Mouse (Mus musculus) T-cell, adult 2 months (primary cell): ENCODE data around the gene Dlk2.

Experiments
- DNase-seq: peaks from one replicate; pipeline ENCODE4 v3.0.0; 2022; ENCODE audit warnings: low spot score

The Dlk2 gene

DNA sequence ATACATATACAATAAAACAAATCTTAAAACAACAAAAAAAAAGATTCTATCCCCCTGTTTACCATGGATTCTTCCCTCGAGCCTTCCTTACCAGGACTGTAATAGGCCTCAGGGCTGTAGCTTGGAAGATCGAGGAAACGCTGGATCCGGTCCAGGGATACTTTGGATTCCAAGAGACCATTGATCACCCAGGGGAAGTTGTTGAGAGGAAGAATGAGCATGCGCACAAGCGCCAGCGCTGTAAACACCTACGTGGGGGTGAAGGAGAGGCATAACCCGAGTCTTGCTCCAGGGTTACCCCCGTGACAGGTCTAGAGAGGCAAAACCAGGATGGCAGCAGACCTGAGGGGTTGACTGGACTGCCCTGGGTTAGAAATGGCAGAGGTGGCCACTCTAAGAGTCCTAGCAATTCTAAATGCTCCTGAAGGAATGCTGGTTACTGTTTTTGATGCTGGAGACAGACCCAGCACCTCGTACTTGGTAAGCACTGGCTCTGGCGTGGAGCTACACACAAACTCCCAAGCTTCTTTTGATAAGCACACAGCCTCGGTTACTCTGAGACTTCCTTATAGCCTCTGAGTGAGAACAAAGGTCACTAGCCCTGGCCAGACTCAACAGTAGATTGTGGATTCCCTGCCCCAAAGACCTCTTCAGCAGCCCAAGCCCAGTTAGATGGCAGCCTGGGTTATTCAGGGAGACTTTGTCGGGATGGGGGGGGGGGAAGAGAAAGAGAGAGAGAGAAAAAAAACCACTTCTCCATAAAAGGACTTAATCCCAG lies 25.0 kb downstream of the Dlk2 start:
- no peak for DNase-seq

DNA sequence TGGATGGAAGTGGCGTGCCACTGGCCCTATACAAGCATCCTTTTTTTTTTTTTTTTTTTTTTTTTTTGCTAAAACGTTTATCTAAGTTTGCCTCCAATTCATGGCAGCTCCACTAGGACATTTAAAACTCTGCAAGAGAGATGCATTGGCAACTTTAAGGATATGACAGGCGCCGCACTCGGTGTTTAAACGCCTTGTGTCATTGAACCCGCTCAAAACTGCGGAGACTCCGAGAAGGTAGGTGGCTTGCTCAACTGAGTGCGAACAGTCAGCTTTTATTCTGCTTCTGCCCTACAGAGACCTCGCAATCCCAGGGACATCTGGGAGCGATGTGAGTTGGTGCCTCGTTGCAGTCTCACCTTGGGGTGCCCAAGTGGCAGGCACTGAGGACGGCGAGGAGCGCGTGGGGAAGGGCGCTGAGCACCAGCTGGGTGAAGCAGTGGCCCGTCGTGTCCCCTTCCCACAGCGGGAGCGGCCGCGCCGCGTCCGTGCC lies 30.2 kb downstream of the Dlk2 start:
- DNase-seq, result no peak

DNA sequence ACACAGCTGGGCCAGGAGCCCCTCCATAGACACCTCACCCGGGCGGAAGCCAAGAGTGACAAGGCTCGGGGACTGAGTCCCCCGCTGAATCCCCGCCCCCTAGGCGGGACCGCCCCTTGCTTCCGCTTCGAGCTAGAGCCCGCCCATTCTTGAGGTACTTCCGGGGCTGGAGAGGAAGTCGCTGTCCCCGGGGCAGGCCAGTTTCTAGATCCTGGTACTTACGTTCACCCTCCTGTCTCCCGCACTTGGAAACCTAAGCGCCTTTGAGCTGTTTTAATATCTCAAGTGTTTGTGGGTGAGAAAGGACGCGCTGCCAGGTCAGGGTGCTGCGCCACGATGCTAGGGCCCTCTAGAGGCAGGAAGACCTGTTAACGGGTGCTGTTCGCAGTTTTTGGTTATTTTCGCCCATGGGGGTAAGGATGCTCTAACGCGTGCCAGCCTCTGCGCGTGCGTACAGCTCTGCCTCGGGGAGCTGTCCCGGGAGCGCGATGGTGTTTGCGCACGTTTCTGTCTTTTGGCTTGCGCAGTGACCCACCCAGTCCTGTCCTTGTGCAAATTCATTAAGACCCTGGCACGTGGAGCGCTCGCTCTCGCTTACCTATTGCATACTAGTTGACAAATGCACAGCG lies 30.8 kb downstream of the Dlk2 start, which contains the start of gene Abcc10:
TSS of gene Abcc10 (minus strand) at position 447 of the 629 bp plus-strand sequence.
- DNase-seq, result peak; percentile 98

DNA sequence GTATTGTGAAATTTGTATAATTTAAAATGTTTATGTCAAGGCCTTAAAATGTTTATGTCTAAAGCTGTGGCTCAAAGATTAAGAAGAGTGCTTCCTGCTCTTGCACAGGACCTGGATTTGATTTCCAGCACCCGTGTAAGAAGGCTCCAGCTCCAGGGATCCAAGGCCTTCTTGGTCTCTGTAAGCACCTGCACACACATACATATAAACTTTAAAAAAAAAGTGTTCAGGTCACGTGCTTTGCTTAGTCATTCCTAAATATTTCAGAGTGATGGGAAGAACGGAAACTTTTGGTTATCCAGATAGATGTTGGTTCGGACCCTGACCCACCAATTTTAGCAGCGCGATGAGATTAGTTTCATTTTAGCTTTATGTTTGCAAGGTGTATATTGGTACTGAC lies 31.5 kb downstream of the Dlk2 start:
- DNase-seq, result no peak

DNA sequence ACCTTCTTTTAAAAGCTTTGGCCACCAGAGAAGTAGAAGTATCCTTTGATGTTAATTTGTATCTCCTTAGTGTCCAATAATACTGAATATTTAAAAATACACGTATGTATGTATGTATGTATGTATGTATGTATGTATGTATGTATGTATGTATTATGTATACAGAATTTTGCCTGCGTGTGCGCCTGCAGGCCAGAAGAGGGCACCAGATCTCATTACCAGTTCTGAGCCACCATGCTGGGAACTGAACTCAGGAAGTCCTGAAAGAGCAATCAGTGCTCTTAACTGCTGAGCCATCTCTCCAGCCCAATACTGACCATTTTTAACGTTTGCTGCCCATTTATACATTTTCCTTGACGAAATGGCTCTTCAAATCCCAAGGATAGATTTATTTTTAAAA lies 39.3 kb downstream of the Dlk2 start:
- DNase-seq, result no peak

DNA sequence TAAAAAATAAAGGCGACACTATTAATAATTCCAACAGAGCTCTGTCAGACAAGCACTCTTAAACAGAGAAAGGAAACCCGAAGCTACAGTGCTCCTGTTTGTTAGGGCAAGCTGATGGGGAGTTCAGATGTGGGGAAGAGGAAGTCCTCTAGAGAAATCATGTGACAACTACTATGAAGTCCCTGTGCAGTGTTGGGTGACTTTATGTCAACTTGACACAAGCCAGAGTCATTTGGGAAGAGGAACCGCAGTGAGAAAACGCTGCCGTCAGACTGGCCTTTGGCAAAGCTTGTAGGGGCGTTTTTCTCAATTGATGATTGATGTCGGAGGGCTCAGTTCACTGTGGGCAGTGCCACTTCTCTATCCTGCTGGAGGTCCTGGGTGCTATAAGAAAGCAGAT lies 44.0 kb downstream of the Dlk2 start:
- DNase-seq, result no peak

DNA sequence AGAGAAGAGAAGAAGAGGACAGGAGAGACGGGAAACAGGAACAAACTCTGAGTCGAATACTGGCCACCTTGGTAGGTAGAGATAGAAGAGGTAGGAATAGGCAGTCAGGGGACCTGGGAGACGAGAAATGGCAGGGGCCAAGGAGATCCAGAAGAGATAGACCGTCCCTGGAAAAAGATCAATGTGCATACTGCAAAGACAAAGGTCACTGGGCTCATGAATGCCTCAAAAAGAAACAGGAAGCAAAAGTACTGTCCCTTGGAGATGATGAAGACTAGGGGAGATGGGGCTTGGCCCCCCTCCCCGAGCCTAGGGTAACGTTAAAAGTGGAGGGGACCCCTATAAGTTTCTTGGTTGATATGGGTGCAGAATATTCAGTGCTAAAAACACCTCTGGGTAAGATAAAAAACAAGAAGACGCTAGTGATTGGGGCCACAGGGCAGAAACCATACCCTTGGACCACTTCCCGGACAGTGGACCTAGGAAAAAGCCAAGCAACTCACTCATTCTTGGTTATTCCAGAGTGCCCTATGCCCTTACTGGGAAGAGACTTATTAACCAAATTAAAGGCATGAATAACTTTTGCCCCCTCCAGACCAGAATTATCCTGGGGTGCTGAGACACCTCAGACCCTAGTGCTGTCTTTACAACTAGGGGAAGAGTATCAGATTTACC lies 53.9 kb downstream of the Dlk2 start:
- DNase-seq, result no peak
